Mouse (Mus musculus) ES-Bruce4 (cell line): ENCODE measurements around the gene Acsm4.

Source experiments
- CTCF ChIP-seq: IDR thresholded peaks from one replicate; pipeline ENCODE4 v1.8.1; 2011; ENCODE audit warnings: low read depth, low read length
- POLR2A ChIP-seq: IDR thresholded peaks from one replicate; pipeline ENCODE4 v1.8.1; 2011; ENCODE audit warnings: low read length; ENCODE audit not compliant: insufficient read depth

DNA sequence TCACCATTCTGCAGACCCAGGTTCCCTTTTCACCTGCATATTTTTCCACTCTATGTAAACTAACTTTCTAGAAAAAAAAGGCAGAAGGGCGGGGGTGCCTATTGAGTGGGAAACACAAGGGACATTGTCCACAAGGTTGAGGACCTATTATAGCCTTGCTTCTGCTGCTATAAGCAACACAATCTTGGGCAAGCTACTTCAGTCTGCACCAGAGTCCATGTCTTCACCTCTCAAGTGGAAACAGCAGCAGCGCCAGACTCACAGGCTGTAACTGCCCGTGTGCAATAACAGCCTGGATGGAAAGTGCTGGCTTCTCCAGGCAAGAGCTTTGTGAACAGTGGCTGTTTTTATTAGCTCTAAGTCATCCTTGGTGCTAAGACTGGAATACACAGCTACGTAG is 2.5 kb downstream of the Acsm4 start:
- TF ChIP-seq POLR2A (no peak), CTCF (no peak)
